Mouse (Mus musculus): Measurements from ENCODE around the gene Rad51b. TPM values are rescaled to one million over a fixed set of nuclear protein-coding genes. Genes with fewer than 3 reads are reported as not detected.
A peak's percentile ranks its signal among the peaks of the same experiment; 100 is the strongest.

Rad51b gene
- polyA plus RNA-seq, 1 experiment from 2014 or later: 3.9 TPM

DNA sequence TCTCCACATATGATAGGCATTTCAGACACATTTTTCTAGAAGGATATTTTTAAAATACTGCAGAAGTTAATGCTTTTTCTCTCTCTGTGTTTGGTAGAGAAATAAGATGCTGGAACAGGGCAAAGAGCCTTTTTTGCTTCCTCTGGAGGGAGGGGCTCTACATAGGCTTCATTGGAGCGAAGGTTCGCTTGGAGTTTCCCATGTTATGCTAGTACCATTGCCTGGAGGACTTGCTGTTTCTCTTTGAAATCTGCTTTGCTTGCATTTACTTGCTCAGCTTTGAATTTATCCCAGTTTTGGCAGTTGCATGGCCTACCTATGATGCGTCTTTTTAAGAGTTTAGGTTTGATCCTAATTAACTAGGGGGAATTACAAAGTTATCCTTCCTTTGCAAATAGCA, 92.2 kb downstream of the Rad51b start:
- WGBS: 84% methylated on average over 3 of the region's 3 CpGs
- Histone ChIP-seq H3K4me1 (replicated peaks; ENCODE audit: insufficient read depth, low read length) (no peaks in the 10 kb centered on the region), H3K36me3 (ENCODE audit: insufficient read depth, low read length) (no peaks in the 10 kb centered on the region), H3K9me3 (replicated peaks; ENCODE audit: low read length) (no peaks in the 10 kb centered on the region), H3K4me2 (ENCODE audit: low read length) (no peak overlapping the region), H3K9ac (ENCODE audit: low read depth, low read length) (no peak overlapping the region), H3K4me3 (replicated peaks; ENCODE audit: low read depth, low read length) (no peak overlapping the region), H3K27ac (no peak overlapping the region), H3K27me3 (ENCODE audit: insufficient read depth, low read length) (no peaks in the 10 kb centered on the region)
- no peak for ATAC-seq (replicated peaks; ENCODE audit: low FRiP score, low read depth)
- no peak for TF ChIP-seq CTCF (IDR thresholded peaks at IDR 0.05; ENCODE audit: low read depth)
- DNase-seq (ENCODE audit: low spot score): no peak

DNA sequence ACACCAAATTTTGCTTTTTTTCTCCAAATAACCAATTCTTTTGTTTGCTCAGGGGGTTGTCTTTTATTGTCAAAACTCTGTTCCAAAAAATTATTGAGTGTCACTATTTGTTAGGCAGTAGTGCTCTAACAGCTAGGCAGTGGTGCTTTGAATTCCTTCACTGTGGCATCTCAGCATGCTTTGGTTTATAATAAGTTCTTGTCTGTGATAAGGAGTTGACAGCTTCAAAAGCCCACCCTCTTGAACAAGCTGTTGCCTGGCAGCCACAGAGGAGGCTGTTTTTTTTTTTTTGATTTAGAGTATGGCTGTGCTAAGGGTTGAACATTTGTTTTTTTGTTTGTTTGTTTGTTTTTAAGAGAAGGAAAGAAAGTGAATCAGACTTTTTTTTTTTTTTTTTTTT, 92.9 kb downstream of the Rad51b start:
- ATAC-seq (replicated peaks; ENCODE audit: low FRiP score, low read depth) (no peak), DNase-seq (ENCODE audit: low spot score) (no peak)
- no peak overlapping the region for H3K4me2 ChIP-seq (ENCODE audit: low read length)
- no peaks in the 10 kb centered on the region for H3K4me1 ChIP-seq (replicated peaks; ENCODE audit: insufficient read depth, low read length)
- TF ChIP-seq CTCF (IDR thresholded peaks at IDR 0.05; ENCODE audit: low read depth): no peak
- no peak overlapping the region for H3K4me3 ChIP-seq (replicated peaks; ENCODE audit: low read depth, low read length)
- H3K9me3 ChIP-seq (replicated peaks; ENCODE audit: low read length): no peaks in the 10 kb centered on the region
- H3K9ac ChIP-seq (ENCODE audit: low read depth, low read length): no peak overlapping the region
- no peaks in the 10 kb centered on the region for H3K36me3 ChIP-seq (ENCODE audit: insufficient read depth, low read length)
- no peak overlapping the region for H3K27ac ChIP-seq
- H3K27me3 ChIP-seq (ENCODE audit: insufficient read depth, low read length): no peaks in the 10 kb centered on the region

DNA sequence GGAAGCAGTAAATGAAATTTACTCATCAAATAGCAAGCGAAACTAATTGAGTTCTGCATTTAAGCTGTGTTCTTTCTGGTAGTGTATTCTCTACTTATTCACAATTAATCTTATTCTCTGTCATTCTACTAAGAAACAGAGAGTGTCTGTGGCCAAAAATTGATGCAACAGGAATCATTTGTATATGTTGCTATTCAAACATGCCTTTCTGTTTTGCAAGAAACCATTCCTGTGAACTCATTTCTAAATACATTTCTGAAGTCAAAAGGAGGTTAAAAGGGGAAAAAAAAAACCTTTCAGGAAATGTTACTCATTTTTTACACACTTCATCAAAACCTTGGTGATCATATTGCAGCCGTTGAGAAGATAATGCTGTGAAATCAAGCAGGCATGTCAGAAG, 96.6 kb downstream of the Rad51b start:
- 59% methylated on average over 2 of the region's 2 CpGs for WGBS
- H3K4me3 ChIP-seq (replicated peaks; ENCODE audit: low read depth, low read length): no peak overlapping the region
- H3K27ac ChIP-seq: no peak overlapping the region
- TF ChIP-seq CTCF (IDR thresholded peaks at IDR 0.05; ENCODE audit: low read depth): no peak
- no peak overlapping the region for H3K9ac ChIP-seq (ENCODE audit: low read depth, low read length)
- ATAC-seq (replicated peaks; ENCODE audit: low FRiP score, low read depth) (no peak), DNase-seq (ENCODE audit: low spot score) (no peak)
- H3K36me3 ChIP-seq (ENCODE audit: insufficient read depth, low read length): no peaks in the 10 kb centered on the region
- no peak overlapping the region for H3K4me2 ChIP-seq (ENCODE audit: low read length)
- H3K27me3 ChIP-seq (ENCODE audit: insufficient read depth, low read length): no peaks in the 10 kb centered on the region
- no peaks in the 10 kb centered on the region for H3K9me3 ChIP-seq (replicated peaks; ENCODE audit: low read length)
- no peaks in the 10 kb centered on the region for H3K4me1 ChIP-seq (replicated peaks; ENCODE audit: insufficient read depth, low read length)

DNA sequence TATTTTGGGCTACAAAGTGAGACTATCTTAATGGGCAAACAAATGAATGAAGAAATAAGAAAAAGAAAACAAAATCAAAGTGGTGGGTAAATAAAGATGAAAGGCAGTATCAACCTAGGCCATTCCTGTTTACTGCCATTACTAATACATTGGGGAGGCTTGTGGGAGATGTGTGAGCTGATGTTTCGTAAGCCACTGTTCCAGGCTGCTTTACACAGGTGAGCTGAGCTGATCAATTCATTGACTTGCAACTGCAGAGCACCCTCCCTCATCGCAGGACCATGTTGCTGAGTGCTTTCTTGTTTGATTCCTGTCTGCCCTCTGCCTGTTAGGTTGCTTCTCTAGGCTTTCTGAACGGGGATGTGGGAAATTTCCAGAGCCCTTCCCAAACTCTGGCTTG, 106.9 kb downstream of the Rad51b start:
- no peak overlapping the region for H3K4me3 ChIP-seq (replicated peaks; ENCODE audit: low read depth, low read length)
- DNase-seq (ENCODE audit: low spot score): no peak
- ATAC-seq (replicated peaks; ENCODE audit: low FRiP score, low read depth): no peak
- TF ChIP-seq CTCF (IDR thresholded peaks at IDR 0.05; ENCODE audit: low read depth): no peak
- H3K4me1 ChIP-seq (replicated peaks; ENCODE audit: insufficient read depth, low read length): no peaks in the 10 kb centered on the region
- H3K9me3 ChIP-seq (replicated peaks; ENCODE audit: low read length): no peaks in the 10 kb centered on the region
- no peak overlapping the region for H3K4me2 ChIP-seq (ENCODE audit: low read length)
- no peaks in the 10 kb centered on the region for H3K36me3 ChIP-seq (ENCODE audit: insufficient read depth, low read length)
- no peak overlapping the region for H3K9ac ChIP-seq (ENCODE audit: low read depth, low read length)
- H3K27me3 ChIP-seq (ENCODE audit: insufficient read depth, low read length): no peaks in the 10 kb centered on the region
- 69% methylated on average over 3 of the region's 3 CpGs for WGBS
- H3K27ac ChIP-seq: no peak overlapping the region

GRCm38 (mm10) chr12:79404494-79404893, 107.4 kb downstream of the Rad51b start:
- H3K4me1 ChIP-seq (replicated peaks; ENCODE audit: insufficient read depth, low read length): no peaks in the 10 kb centered on the region
- no peaks in the 10 kb centered on the region for H3K9me3 ChIP-seq (replicated peaks; ENCODE audit: low read length)
- 12% methylated on average over 1 of the region's 1 CpGs for WGBS
- TF ChIP-seq CTCF (IDR thresholded peaks at IDR 0.05; ENCODE audit: low read depth): no peak
- no peak overlapping the region for H3K9ac ChIP-seq (ENCODE audit: low read depth, low read length)
- no peak overlapping the region for H3K4me3 ChIP-seq (replicated peaks; ENCODE audit: low read depth, low read length)
- H3K27ac ChIP-seq: no peak overlapping the region
- no peak for ATAC-seq (replicated peaks; ENCODE audit: low FRiP score, low read depth)
- no peaks in the 10 kb centered on the region for H3K27me3 ChIP-seq (ENCODE audit: insufficient read depth, low read length)
- DNase-seq (ENCODE audit: low spot score): no peak
- H3K36me3 ChIP-seq (ENCODE audit: insufficient read depth, low read length): no peaks in the 10 kb centered on the region
- no peak overlapping the region for H3K4me2 ChIP-seq (ENCODE audit: low read length)

DNA sequence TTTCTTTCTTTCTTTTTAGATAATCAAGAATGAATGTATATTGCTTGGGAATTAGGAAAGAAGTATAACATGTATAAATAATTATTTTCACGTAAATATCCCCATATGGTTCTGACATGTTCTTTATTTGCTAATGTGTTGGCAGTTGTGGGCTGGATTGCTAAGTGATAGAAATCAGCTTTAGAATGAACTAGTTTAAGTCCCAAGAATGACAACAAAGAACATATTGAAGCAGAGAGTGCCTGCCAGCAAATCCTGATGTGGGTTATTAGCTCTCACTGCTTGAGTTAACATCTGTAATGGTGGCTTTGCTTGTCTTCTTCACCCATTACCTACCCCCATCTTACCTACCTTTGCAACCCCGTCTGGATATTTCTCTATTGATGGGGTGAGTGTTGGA, 111.6 kb downstream of the Rad51b start:
- 81% methylated on average over 2 of the region's 2 CpGs for WGBS
- no peaks in the 10 kb centered on the region for H3K9me3 ChIP-seq (replicated peaks; ENCODE audit: low read length)
- DNase-seq (ENCODE audit: low spot score) (no peak), ATAC-seq (replicated peaks; ENCODE audit: low FRiP score, low read depth) (no peak)
- no peak overlapping the region for H3K4me3 ChIP-seq (replicated peaks; ENCODE audit: low read depth, low read length)
- H3K27ac ChIP-seq: no peak overlapping the region
- H3K4me1 ChIP-seq (replicated peaks; ENCODE audit: insufficient read depth, low read length): no peaks in the 10 kb centered on the region
- H3K36me3 ChIP-seq (ENCODE audit: insufficient read depth, low read length): no peaks in the 10 kb centered on the region
- H3K27me3 ChIP-seq (ENCODE audit: insufficient read depth, low read length): no peaks in the 10 kb centered on the region
- H3K4me2 ChIP-seq (ENCODE audit: low read length): no peak overlapping the region
- no peak for TF ChIP-seq CTCF (IDR thresholded peaks at IDR 0.05; ENCODE audit: low read depth)
- no peak overlapping the region for H3K9ac ChIP-seq (ENCODE audit: low read depth, low read length)

DNA sequence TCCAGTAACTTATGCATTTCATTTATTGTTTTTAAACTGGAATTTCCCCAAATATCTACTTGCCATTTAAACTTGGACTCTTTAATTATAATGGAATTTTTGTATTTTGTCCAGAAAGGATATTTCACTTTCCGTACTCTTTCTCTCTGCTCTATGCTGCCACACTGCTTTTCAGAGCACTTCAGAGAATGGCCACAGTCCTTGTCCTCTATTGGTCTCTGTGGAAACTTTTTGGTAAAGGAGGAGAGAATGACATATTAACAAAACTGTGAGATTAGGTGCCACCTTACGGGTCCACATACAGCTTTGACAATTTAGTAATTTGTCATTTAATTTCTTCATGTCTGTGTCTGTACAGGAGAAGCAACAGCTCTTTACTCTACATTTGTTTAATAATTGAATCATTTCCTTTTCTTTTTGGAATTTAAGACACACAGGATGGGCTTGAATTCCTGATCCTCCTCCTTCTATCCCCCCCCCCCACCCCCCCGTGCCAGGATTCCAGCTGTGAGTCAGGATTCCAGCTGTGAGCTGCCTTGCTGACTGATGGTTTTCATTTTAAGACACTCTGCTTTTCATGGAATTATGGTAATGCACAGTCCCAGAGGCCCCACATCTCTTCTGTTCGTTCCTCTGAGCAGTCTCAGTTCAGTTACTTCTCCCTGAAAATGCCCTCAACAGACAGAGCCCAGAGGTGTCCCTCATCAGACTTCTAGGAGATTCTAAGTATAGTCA, 112.2 kb downstream of the Rad51b start:
- H3K9ac ChIP-seq (ENCODE audit: low read depth, low read length): no peak overlapping the region
- no peak overlapping the region for H3K27ac ChIP-seq
- 53% methylated on average over 4 of the region's 4 CpGs for WGBS
- H3K36me3 ChIP-seq (ENCODE audit: insufficient read depth, low read length): no peaks in the 10 kb centered on the region
- TF ChIP-seq CTCF (IDR thresholded peaks at IDR 0.05; ENCODE audit: low read depth): no peak
- no peaks in the 10 kb centered on the region for H3K4me1 ChIP-seq (replicated peaks; ENCODE audit: insufficient read depth, low read length)
- DNase-seq (ENCODE audit: low spot score) (peak; percentile 47), ATAC-seq (replicated peaks; ENCODE audit: low FRiP score, low read depth) (no peak)
- no peaks in the 10 kb centered on the region for H3K9me3 ChIP-seq (replicated peaks; ENCODE audit: low read length)
- H3K27me3 ChIP-seq (ENCODE audit: insufficient read depth, low read length): no peaks in the 10 kb centered on the region
- H3K4me3 ChIP-seq (replicated peaks; ENCODE audit: low read depth, low read length): no peak overlapping the region
- H3K4me2 ChIP-seq (ENCODE audit: low read length): no peak overlapping the region

All from kidney, postnatal 0 days (tissue).